Mouse (Mus musculus) spleen, embryonic (tissue): ENCODE results near the gene Insc.

Source experiments
- CTCF ChIA-PET: fragments of 350-600 bp; sonication (Branson Sonifier 250); formaldehyde crosslinking; loops from one replicate; lab custom pipeline; 2022; lab: Charles Lee

The Insc gene

GRCm38 (mm10) chr7:114762660-114763059, 19.2 kb downstream of the Insc start:
- CTCF ChIA-PET = no interaction called here

- CTCF ChIA-PET = no interaction called here
Measured at GRCm38 (mm10) chr7:114765273-114765672, 21.8 kb downstream of the Insc start.

DNA sequence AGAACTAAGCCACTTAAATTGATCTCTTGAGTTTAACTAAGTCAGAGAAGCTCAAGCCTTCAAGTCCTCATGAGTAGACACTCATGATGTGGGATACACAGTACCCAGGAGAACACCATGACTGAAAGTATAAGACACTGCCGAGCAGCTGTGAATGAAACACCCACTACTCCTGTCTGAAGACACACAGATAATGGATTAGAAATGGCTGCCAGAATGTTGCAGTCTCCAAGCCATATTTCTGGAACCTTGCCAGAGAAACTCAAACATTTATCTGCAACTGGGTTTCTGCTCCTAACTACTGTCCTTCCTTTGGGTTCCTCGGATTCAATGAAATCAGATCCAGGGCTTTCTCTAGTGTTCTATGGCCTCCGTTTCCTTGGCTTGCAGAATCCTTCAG, 23.0 kb downstream of the Insc start:
- CTCF ChIA-PET = no interaction called here

DNA sequence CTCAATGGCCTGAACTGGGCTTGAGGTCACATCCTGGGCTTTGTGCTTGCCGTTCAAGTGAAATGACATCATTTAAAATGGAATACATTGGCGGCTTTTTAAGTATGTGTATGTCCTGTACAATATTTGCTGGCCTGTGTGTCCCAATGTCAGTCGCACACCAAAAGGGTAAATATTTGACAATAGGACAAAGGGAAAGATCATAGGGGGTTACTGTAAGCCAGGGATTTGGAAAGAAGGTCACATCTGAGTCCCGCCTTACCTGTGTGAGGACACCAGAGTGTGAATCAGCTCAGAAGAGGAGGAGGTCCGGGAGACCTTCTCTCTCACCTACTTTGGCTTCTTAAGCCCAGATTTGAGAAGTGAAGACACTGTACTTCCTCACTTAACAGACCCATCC, 25.0 kb downstream of the Insc start:
- CTCF ChIA-PET = no interaction called here

GRCm38 (mm10) chr7:114769041-114769440, 25.5 kb downstream of the Insc start:
- CTCF ChIA-PET = no interaction called here

DNA sequence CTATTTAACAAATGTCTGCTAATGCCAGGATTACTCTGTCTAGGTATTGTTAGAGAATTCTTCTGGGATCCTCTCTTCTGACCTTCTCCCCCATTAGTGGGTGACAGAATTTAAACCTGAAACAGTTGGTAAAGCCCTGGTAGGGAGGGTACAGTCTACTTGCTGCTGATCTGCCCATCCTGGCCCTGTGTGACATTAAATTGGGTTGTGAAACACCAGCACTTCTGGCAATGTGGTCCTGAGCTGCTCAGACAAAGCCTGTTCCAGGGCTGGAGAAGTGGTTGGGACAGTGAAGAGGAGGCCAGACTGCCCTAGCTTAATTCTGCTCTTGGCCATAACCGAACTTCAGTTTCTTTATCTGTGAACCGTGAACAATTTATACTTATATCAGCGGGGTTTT, 27.1 kb downstream of the Insc start:
- CTCF ChIA-PET = no interaction called here

DNA sequence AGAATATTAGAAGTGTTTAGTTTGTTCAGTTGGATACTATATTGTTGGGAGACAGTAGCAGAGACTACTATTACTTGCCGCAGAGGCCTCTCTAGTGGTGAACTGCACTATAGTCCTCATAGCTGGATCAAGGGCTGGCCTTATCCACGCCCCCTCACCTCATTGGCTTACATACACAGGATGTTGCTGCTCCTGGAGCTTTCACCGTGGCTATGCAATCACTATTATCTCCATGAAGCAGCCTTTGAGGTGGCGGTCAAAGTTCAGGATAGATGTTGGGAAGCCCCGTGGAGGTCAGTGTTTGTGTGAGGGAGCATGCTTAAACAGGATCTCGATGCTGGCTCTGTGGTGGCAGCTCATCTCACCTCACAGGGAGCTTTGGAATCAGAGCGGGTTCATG, 28.3 kb downstream of the Insc start:
- CTCF ChIA-PET = no interaction called here

DNA sequence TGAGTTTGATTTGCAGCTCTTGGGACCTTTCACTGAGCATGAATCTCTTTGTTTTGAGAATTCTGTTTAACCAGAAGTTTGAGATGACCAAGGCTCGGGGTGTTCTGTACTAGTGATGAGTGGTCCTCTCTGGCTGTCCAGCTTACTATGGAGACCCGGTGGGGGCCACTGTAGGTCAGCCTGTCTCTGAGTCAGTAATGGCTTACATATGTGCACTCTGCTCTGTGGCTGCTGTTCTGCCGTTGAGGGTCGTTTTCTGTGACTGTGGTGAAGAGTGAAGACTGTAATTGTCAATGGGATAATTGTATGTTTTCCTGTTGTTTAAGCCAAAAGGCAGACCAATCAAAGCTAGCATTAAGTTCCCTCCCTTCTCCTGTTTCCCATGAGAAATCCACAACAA, 30.3 kb downstream of the Insc start:
- CTCF ChIA-PET = no interaction called here

GRCm38 (mm10) chr7:114775856-114776255, 32.4 kb downstream of the Insc start:
- CTCF ChIA-PET = no interaction called here

- CTCF ChIA-PET = no interaction called here
Measured at GRCm38 (mm10) chr7:114778156-114778770, 34.8 kb downstream of the Insc start.

DNA sequence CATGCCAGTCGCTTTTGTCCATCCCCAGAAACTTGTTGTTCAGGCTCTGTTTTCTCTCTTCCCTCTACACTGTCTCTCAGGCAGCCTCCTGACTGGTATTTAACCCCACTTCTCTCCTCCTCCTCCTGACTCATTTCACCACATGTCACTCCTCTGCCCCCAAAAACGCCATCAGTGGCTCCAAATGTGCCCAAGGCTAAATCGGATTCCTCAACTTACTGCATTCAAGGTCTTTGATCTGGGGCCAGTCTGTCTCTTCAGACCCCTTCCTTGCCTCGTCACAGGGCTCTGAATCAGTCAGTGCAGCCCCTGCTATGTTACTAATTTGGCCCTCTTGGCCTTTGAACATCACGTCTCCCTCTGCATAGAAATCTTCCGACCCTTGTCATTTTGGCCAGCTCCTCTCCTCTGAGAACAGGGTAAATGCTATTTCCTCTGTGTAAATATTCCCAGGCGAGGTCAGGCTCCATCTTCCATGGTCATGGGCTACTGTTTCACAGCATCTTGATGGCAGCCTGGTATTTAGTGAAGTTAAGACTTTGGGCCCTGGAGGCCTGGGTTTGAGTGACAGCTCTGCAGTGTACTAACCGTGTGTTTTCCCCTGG, 35.7 kb downstream of the Insc start:
- CTCF ChIA-PET = interaction anchor here (0.7 kb wide), 1 partner anchor 314 kb away, joined by 3 read pairs; no protein-coding TSS in a partner anchor

- CTCF ChIA-PET = no interaction called here
Measured at GRCm38 (mm10) chr7:114783291-114783690, 39.8 kb downstream of the Insc start.

GRCm38 (mm10) chr7:114791087-114791486, 47.6 kb downstream of the Insc start:
- CTCF ChIA-PET = no interaction called here

GRCm38 (mm10) chr7:114792026-114792425, 48.5 kb downstream of the Insc start:
- CTCF ChIA-PET = no interaction called here

- CTCF ChIA-PET = no interaction called here
Measured at GRCm38 (mm10) chr7:114794400-114794799, 50.9 kb downstream of the Insc start.

GRCm38 (mm10) chr7:114802576-114802975, 59.1 kb downstream of the Insc start:
- CTCF ChIA-PET = no interaction called here

DNA sequence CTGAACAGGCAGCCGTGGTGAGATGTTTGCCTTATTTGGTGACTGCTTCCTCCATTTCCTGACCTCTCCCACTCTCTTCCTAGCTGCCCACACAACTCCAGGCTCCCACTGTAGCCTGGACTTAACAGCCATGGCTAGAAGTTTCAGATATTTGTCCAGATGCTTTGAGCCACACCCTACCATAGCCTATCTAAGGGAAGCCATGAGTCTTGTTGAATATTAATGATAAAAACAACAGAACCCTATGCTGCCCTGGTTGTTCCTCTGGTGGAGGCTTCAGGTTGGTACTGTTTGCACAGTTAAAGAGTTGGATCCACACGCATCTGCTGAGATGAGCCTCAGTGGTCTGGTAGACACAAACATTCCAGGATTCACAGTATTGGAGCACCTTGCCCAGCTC, 61.8 kb downstream of the Insc start:
- CTCF ChIA-PET = no interaction called here

DNA sequence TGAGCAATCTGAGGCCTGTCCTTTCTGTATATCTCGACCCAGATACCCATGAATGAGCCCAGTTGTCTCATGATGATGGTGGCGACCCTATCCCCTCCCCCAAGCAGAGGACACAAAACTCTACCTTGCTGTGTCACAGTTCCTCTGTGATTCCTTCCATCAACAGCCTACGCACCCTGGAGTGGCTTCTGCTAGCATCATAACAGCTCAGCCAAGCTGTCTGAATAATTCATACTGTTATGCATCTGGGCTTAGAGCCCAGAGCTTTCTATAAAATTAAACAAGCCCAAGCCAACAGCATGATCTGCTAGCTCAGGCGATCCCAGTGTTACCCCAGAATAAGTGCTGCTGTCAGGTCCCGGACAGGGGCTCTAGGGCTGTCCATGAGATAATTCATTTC, 63.8 kb downstream of the Insc start:
- CTCF ChIA-PET = no interaction called here

- CTCF ChIA-PET = no interaction called here
Measured at GRCm38 (mm10) chr7:114808341-114808740, 64.8 kb downstream of the Insc start.

DNA sequence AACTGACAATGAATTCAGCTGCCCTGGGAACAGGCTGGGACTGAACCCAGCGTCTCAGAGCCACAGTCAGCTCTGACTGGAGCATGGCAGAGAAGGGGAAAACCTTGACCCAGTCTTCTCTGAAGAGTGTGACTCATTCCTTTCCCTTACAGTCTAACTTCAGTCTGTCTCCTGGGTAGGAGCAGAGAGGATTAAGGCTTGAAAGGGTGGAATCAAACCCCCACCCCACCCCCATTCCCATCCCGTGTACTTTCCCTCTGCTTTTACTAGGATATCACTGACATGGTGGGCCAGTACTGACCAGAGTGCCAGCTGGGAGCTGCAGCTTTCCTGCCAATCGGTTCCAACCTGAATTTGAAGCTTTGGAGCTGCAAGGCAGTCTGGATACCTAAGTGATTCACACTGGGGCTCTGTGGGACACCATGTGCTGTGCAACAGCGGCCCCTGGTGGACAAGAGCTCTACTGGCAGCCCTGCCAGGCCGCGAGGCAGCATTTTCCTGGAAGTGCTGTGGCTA, 73.9 kb downstream of the Insc start:
- CTCF ChIA-PET = no interaction called here

DNA sequence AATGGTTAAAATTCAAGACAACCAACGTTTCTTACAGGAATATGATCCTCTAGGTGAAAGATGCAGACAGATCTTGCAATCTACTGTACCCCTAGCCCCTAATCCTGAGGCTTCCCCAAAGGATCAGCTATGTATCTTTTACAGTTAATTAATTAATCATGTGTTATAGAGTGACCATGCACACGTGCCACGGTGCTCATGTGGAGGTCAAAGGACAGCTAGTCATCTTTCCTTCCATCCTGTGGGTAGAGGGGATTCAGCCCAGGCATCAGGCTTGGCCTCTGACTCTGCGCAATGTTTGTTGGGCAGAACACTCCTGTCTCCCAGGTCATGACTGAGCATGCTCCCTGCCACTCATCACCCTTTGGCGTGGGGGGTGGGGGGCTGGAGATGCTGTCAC, 74.4 kb downstream of the Insc start:
- CTCF ChIA-PET = no interaction called here

- CTCF ChIA-PET = no interaction called here
Measured at GRCm38 (mm10) chr7:114818351-114818750, 74.9 kb downstream of the Insc start.

DNA sequence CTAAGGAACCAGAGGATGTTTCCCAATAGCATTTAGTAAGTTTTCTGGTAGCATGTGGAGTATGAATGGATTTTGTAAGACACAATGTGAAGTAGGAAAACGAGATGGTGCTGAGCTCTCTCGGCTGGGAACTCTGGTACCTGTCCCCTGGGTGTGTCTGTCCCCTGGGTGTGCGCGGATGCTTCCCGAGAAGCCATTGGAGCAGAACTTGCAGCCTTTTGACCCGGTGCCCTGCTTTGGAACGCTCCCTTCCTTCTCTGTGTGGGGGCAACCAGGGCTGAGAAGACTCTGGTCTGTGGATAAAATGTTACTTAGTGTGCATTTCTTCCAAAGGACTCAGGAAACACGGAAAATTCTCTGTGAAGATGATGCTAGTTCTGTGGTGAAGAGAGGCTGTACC, 75.3 kb downstream of the Insc start:
- CTCF ChIA-PET = no interaction called here

DNA sequence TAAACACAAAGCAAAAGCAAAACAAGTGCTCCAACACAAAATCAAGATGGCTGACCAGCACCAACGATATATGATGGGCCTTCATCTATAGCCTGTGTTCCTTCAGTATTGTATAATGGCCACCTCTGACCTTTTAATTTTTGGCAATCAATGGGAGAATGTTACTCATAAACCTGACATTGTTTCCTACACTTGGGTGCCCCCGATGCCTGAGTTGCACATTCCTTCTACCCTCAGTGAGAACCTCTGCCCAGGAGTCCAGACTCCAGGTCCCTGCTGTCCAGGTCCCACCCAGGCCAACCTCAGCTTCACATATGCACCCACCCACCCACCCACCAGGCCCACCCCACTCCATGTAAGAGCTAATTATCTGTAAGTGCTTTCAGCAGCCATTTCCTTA, 79.2 kb downstream of the Insc start:
- CTCF ChIA-PET = no interaction called here
